Mouse (Mus musculus) liver, embryonic 12.5 days (tissue): ENCODE results near the gene Elovl5. TPM values are rescaled to one million over a fixed set of nuclear protein-coding genes. Genes with fewer than 3 reads are reported as not detected.

Experiments
- ATAC-seq: fragments of 200-750 bp; cut with Nextera tagmentation; 2 replicates; pipeline ENCODE4 v1.8.0; 2017; ENCODE audit warnings: moderate number of reproducible peaks, mild to moderate bottlenecking, moderate library complexity
- H3K27ac ChIP-seq: fragments of 300-500 bp; sonication (generic); 2 replicates; pipeline ENCODE4 v1.5.1; 2016; ENCODE audit warnings: mild to moderate bottlenecking
- H3K27me3 ChIP-seq: fragments of 300-500 bp; sonication (generic); replicated peaks from 2 replicates; pipeline ENCODE4 v1.6.1; 2016; ENCODE audit warnings: mild to moderate bottlenecking, moderate library complexity
- H3K36me3 ChIP-seq: fragments of 300-500 bp; sonication (generic); 2 replicates; pipeline ENCODE4 v1.6.1; 2016; ENCODE audit warnings: mild to moderate bottlenecking, moderate library complexity
- H3K4me1 ChIP-seq: fragments of 300-500 bp; sonication (generic); 2 replicates; pipeline ENCODE4 v1.6.1; 2016
- H3K4me2 ChIP-seq: fragments of 300-500 bp; sonication (generic); 2 replicates; pipeline ENCODE4 v1.6.1; 2016; ENCODE audit warnings: mild to moderate bottlenecking, moderate library complexity
- H3K4me3 ChIP-seq: fragments of 300-500 bp; sonication (generic); 2 replicates; pipeline ENCODE4 v1.5.1; 2016; ENCODE audit warnings: mild to moderate bottlenecking, moderate library complexity
- H3K9ac ChIP-seq: fragments of 300-500 bp; sonication (generic); 2 replicates; pipeline ENCODE4 v1.6.1; 2016; ENCODE audit warnings: mild to moderate bottlenecking, moderate library complexity
- H3K9me3 ChIP-seq: fragments of 300-500 bp; sonication (generic); replicated peaks from 2 replicates; pipeline ENCODE4 v1.6.1; 2016; ENCODE audit warnings: mild to moderate bottlenecking, moderate library complexity
- WGBS: fragments of 180-500 bp; shearing (Covaris S2); methylation state at CpG from one replicate; pipeline ENCODE4 v1.1.7; 2016; ENCODE audit not compliant: insufficient replicate concordance; 5-methylcytosine and 5-hydroxymethylcytosine counted together
- polyA plus RNA-seq: library from polyadenylated mRNA; unstranded; fragments of >200 nt; fragmentation: Nextera tagmentation; extraction: Ambion mirVana; gene quantifications from 2 replicates; pipeline ENCODE4 v1.2.1, GENCODE M21; 2016

Elovl5 gene
- polyA plus RNA-seq, 1 experiment from 2014 or later: 28.8 TPM

- Histone ChIP-seq H3K36me3 (0 out of 2 replicates have a peak, but pooled peaks cover 2% of the 10 kb centered on the region), H3K4me1 (peaks cover 34% of the 10 kb centered on the region), H3K9ac (peak overlapping the region; percentile 78; the same call in 1 of the 2 replicates), H3K4me3 (peak overlapping the region; percentile 83), H3K27ac (no peak overlapping the region), H3K4me2 (peak overlapping the region; percentile 100), H3K27me3 (no peaks in the 10 kb centered on the region), H3K9me3 (no peaks in the 10 kb centered on the region)
- 9% methylated on average over 10 of the region's 10 CpGs for WGBS
- no peak for ATAC-seq
Observed at GRCm38 (mm10) chr9:77918211-77918610, 1.0 kb downstream of the Elovl5 start.

GRCm38 (mm10) chr9:77918961-77919670 lies 2.0 kb downstream of the Elovl5 start:
- H3K27ac ChIP-seq: no peak overlapping the region

GRCm38 (mm10) chr9:77920481-77920880 lies 3.3 kb downstream of the Elovl5 start:
- Histone ChIP-seq H3K9ac (no peak overlapping the region), H3K9me3 (no peaks in the 10 kb centered on the region), H3K36me3 (0 out of 2 replicates have a peak, but pooled peaks cover 2% of the 10 kb centered on the region), H3K27me3 (no peaks in the 10 kb centered on the region), H3K27ac (no peak overlapping the region), H3K4me3 (no peak overlapping the region), H3K4me2 (no peak overlapping the region), H3K4me1 (peaks cover 39% of the 10 kb centered on the region)
- 84% methylated on average over 3 of the region's 3 CpGs for WGBS
- ATAC-seq: no peak

More at GRCm38 (mm10) chr9:77918961-77919670, 2.0 kb downstream of the Elovl5 start:
- no peak overlapping the region for H3K4me3 ChIP-seq
- peak overlapping the region; percentile 100 for H3K4me2 ChIP-seq
- WGBS: 60% methylated on average over 5 of the region's 5 CpGs
- ATAC-seq: no peak
- H3K27me3 ChIP-seq: no peaks in the 10 kb centered on the region
- 0 out of 2 replicates have a peak, but pooled peaks cover 2% of the 10 kb centered on the region for H3K36me3 ChIP-seq
- no peak overlapping the region for H3K9ac ChIP-seq
- peaks cover 38% of the 10 kb centered on the region for H3K4me1 ChIP-seq
- H3K9me3 ChIP-seq: no peaks in the 10 kb centered on the region

GRCm38 (mm10) chr9:77921366-77922260 lies 4.4 kb downstream of the Elovl5 start:
- Histone ChIP-seq H3K27me3 (no peaks in the 10 kb centered on the region), H3K4me2 (no peak overlapping the region), H3K4me3 (no peak overlapping the region), H3K27ac (no peak overlapping the region), H3K9ac (no peak overlapping the region), H3K36me3 (0 out of 2 replicates have a peak, but pooled peaks cover 2% of the 10 kb centered on the region), H3K9me3 (no peaks in the 10 kb centered on the region), H3K4me1 (peaks cover 39% of the 10 kb centered on the region)
- ATAC-seq: no peak
- 73% methylated on average over 16 of the region's 18 CpGs for WGBS

GRCm38 (mm10) chr9:77923774-77924173 lies 6.6 kb downstream of the Elovl5 start:
- H3K27me3 ChIP-seq: no peaks in the 10 kb centered on the region
- no peak overlapping the region for H3K4me3 ChIP-seq
- 0 out of 2 replicates have a peak, but pooled peaks cover 2% of the 10 kb centered on the region for H3K36me3 ChIP-seq
- peaks cover 27% of the 10 kb centered on the region for H3K4me1 ChIP-seq
- H3K9ac ChIP-seq: no peak overlapping the region
- ATAC-seq: no peak
- no peak overlapping the region for H3K27ac ChIP-seq
- H3K9me3 ChIP-seq: no peaks in the 10 kb centered on the region
- WGBS: 71% methylated on average over 8 of the region's 8 CpGs
- H3K4me2 ChIP-seq: no peak overlapping the region

- Histone ChIP-seq H3K4me1 (peaks cover 23% of the 10 kb centered on the region), H3K27ac (no peak overlapping the region)
- no peak for ATAC-seq
Observed at GRCm38 (mm10) chr9:77924199-77924598, 7.0 kb downstream of the Elovl5 start.

GRCm38 (mm10) chr9:77926151-77926550 lies 9.0 kb downstream of the Elovl5 start:
- Histone ChIP-seq H3K4me1 (peaks cover 28% of the 10 kb centered on the region), H3K4me2 (no peak overlapping the region), H3K4me3 (no peak overlapping the region), H3K36me3 (0 out of 2 replicates have a peak, but pooled peaks cover 2% of the 10 kb centered on the region), H3K27ac (no peak overlapping the region), H3K27me3 (no peaks in the 10 kb centered on the region), H3K9me3 (no peaks in the 10 kb centered on the region), H3K9ac (no peak overlapping the region)
- WGBS: 79% methylated on average over 8 of the region's 8 CpGs
- ATAC-seq: no peak

More at GRCm38 (mm10) chr9:77924199-77924598, 7.0 kb downstream of the Elovl5 start:
- Histone ChIP-seq H3K4me2 (no peak overlapping the region), H3K27me3 (no peaks in the 10 kb centered on the region), H3K4me3 (no peak overlapping the region), H3K9ac (no peak overlapping the region), H3K9me3 (no peaks in the 10 kb centered on the region), H3K36me3 (0 out of 2 replicates have a peak, but pooled peaks cover 2% of the 10 kb centered on the region)
- 76% methylated on average over 11 of the region's 11 CpGs for WGBS

- H3K4me2 ChIP-seq: no peak overlapping the region
- ATAC-seq: no peak
- no peak overlapping the region for H3K9ac ChIP-seq
- 83% methylated on average over 5 of the region's 5 CpGs for WGBS
- H3K4me1 ChIP-seq: peaks cover 34% of the 10 kb centered on the region
- H3K36me3 ChIP-seq: 0 out of 2 replicates have a peak, but pooled peaks cover 2% of the 10 kb centered on the region
- H3K27me3 ChIP-seq: no peaks in the 10 kb centered on the region
- H3K9me3 ChIP-seq: no peaks in the 10 kb centered on the region
- H3K4me3 ChIP-seq: no peak overlapping the region
- H3K27ac ChIP-seq: no peak overlapping the region
Observed at GRCm38 (mm10) chr9:77926911-77927310, 9.7 kb downstream of the Elovl5 start.

GRCm38 (mm10) chr9:77927431-77927830 lies 10.3 kb downstream of the Elovl5 start:
- Histone ChIP-seq H3K36me3 (0 out of 2 replicates have a peak, but pooled peaks cover 2% of the 10 kb centered on the region), H3K27me3 (no peaks in the 10 kb centered on the region), H3K9ac (no peak overlapping the region), H3K4me2 (no peak overlapping the region), H3K4me3 (no peak overlapping the region), H3K9me3 (no peaks in the 10 kb centered on the region), H3K27ac (no peak overlapping the region), H3K4me1 (peaks cover 34% of the 10 kb centered on the region)
- WGBS: 38% methylated on average over 6 of the region's 6 CpGs
- no peak for ATAC-seq

- Histone ChIP-seq H3K4me2 (no peak overlapping the region), H3K36me3 (no peaks in the 10 kb centered on the region), H3K27ac (no peak overlapping the region), H3K27me3 (no peaks in the 10 kb centered on the region), H3K9me3 (no peaks in the 10 kb centered on the region), H3K9ac (no peak overlapping the region), H3K4me1 (peaks cover 32% of the 10 kb centered on the region), H3K4me3 (no peak overlapping the region)
- ATAC-seq: no peak
- 81% methylated on average over 4 of the region's 4 CpGs for WGBS
Observed at GRCm38 (mm10) chr9:77928769-77929168, 11.6 kb downstream of the Elovl5 start.

GRCm38 (mm10) chr9:77929296-77929695 lies 12.1 kb downstream of the Elovl5 start:
- 86% methylated on average over 5 of the region's 5 CpGs for WGBS
- no peak overlapping the region for H3K4me2 ChIP-seq

More at GRCm38 (mm10) chr9:77929296-77929695, 12.1 kb downstream of the Elovl5 start:
- peaks cover 28% of the 10 kb centered on the region for H3K4me1 ChIP-seq
- H3K27ac ChIP-seq: no peak overlapping the region
- no peak overlapping the region for H3K4me3 ChIP-seq
- no peak for ATAC-seq
- no peaks in the 10 kb centered on the region for H3K9me3 ChIP-seq
- no peaks in the 10 kb centered on the region for H3K36me3 ChIP-seq
- no peaks in the 10 kb centered on the region for H3K27me3 ChIP-seq
- H3K9ac ChIP-seq: no peak overlapping the region
